Mouse (Mus musculus): ENCODE results near the gene Trpm1. TPM values are rescaled to one million over a fixed set of nuclear protein-coding genes. Genes with fewer than 3 reads are reported as not detected.

The Trpm1 gene
- polyA plus RNA-seq, 1 experiment, result 0.16 TPM

GRCm38 (mm10) chr7:64275518-64275917 is 121.9 kb downstream of the Trpm1 start:
- no peaks in the 10 kb centered on the region for H3K9me3 ChIP-seq
- H3K4me3 ChIP-seq (replicated peaks), result no peak overlapping the region

GRCm38 (mm10) chr7:64276921-64277320 is 123.3 kb downstream of the Trpm1 start:
- Histone ChIP-seq H3K4me3 (replicated peaks) (no peak overlapping the region), H3K4me1 (0 out of 2 replicates have a peak, but pooled peaks cover 3% of the 10 kb centered on the region), H3K36me3 (replicated peaks; ENCODE audit: low read length) (no peaks in the 10 kb centered on the region), H3K9me3 (no peaks in the 10 kb centered on the region), H3K27me3 (replicated peaks) (peaks cover 11% of the 10 kb centered on the region)
- TF ChIP-seq GATA1 (IDR thresholded peaks at IDR 0.05; ENCODE audit: borderline replicate concordance, low read length), result no peak

More at GRCm38 (mm10) chr7:64275518-64275917, 121.9 kb downstream of the Trpm1 start:
- Histone ChIP-seq H3K4me1 (0 out of 2 replicates have a peak, but pooled peaks cover 3% of the 10 kb centered on the region), H3K36me3 (replicated peaks; ENCODE audit: low read length) (no peaks in the 10 kb centered on the region), H3K27me3 (replicated peaks) (peaks cover 6% of the 10 kb centered on the region)
- TF ChIP-seq FLI1 (IDR thresholded peaks at IDR 0.05; ENCODE audit: low read length), result no peak
- TF ChIP-seq GATA1 (IDR thresholded peaks at IDR 0.05; ENCODE audit: borderline replicate concordance, low read length), result no peak

- no peak overlapping the region for H3K4me3 ChIP-seq (replicated peaks)
- 0 out of 2 replicates have a peak, but pooled peaks cover 3% of the 10 kb centered on the region for H3K4me1 ChIP-seq
- TF ChIP-seq FLI1 (IDR thresholded peaks at IDR 0.05; ENCODE audit: low read length), result no peak
- no peak for TF ChIP-seq GATA1 (IDR thresholded peaks at IDR 0.05; ENCODE audit: borderline replicate concordance, low read length)
- H3K36me3 ChIP-seq (replicated peaks; ENCODE audit: low read length), result no peaks in the 10 kb centered on the region
- H3K27me3 ChIP-seq (replicated peaks), result peaks cover 11% of the 10 kb centered on the region
- no peaks in the 10 kb centered on the region for H3K9me3 ChIP-seq
Measured at GRCm38 (mm10) chr7:64278526-64278925, 124.9 kb downstream of the Trpm1 start.

GRCm38 (mm10) chr7:64279548-64279947 is 125.9 kb downstream of the Trpm1 start:
- peaks cover 13% of the 10 kb centered on the region for H3K27me3 ChIP-seq (replicated peaks)
- no peaks in the 10 kb centered on the region for H3K36me3 ChIP-seq (replicated peaks; ENCODE audit: low read length)
- no peaks in the 10 kb centered on the region for H3K9me3 ChIP-seq
- no peaks in the 10 kb centered on the region for H3K4me1 ChIP-seq
- no peak overlapping the region for H3K4me3 ChIP-seq (replicated peaks)
- no peak for TF ChIP-seq FLI1 (IDR thresholded peaks at IDR 0.05; ENCODE audit: low read length)
- no peak for TF ChIP-seq GATA1 (IDR thresholded peaks at IDR 0.05; ENCODE audit: borderline replicate concordance, low read length)

- H3K4me3 ChIP-seq (replicated peaks), result peak overlapping the region; percentile 96
- peaks cover 21% of the 10 kb centered on the region for H3K4me1 ChIP-seq
- TF ChIP-seq FLI1 (IDR thresholded peaks at IDR 0.05; ENCODE audit: low read length) (no peak), GATA1 (IDR thresholded peaks at IDR 0.05; ENCODE audit: borderline replicate concordance, low read length) (no peak)
- no peaks in the 10 kb centered on the region for H3K9me3 ChIP-seq
- peaks cover 16% of the 10 kb centered on the region for H3K36me3 ChIP-seq (replicated peaks; ENCODE audit: low read length)
- peaks cover 5% of the 10 kb centered on the region for H3K27me3 ChIP-seq (replicated peaks)
Measured at GRCm38 (mm10) chr7:64286566-64286965, 132.9 kb downstream of the Trpm1 start.

- TF ChIP-seq GATA1 (IDR thresholded peaks at IDR 0.05; ENCODE audit: borderline replicate concordance, low read length), result no peak
- no peak for TF ChIP-seq FLI1 (IDR thresholded peaks at IDR 0.05; ENCODE audit: low read length)
- H3K9me3 ChIP-seq, result no peaks in the 10 kb centered on the region
- H3K4me1 ChIP-seq, result peaks cover 21% of the 10 kb centered on the region
- peaks cover 3% of the 10 kb centered on the region for H3K27me3 ChIP-seq (replicated peaks)
- H3K4me3 ChIP-seq (replicated peaks), result peak within 1 kb of the TSS; percentile 96
- peaks cover 26% of the 10 kb centered on the region for H3K36me3 ChIP-seq (replicated peaks; ENCODE audit: low read length)
Measured at GRCm38 (mm10) chr7:64287414-64288091, 133.9 kb downstream of the Trpm1 start, which contains the start of gene Mtmr10. TSS of gene Mtmr10 (plus strand) at chr7:64287653.

GRCm38 (mm10) chr7:64289416-64289815 is 135.8 kb downstream of the Trpm1 start:
- H3K9me3 ChIP-seq, result no peaks in the 10 kb centered on the region
- H3K36me3 ChIP-seq (replicated peaks; ENCODE audit: low read length), result peaks cover 37% of the 10 kb centered on the region
- H3K4me3 ChIP-seq (replicated peaks), result peak overlapping the region; percentile 64
- TF ChIP-seq GATA1 (IDR thresholded peaks at IDR 0.05; ENCODE audit: borderline replicate concordance, low read length) (no peak), FLI1 (IDR thresholded peaks at IDR 0.05; ENCODE audit: low read length) (no peak)
- H3K27me3 ChIP-seq (replicated peaks), result no peaks in the 10 kb centered on the region
- peaks cover 27% of the 10 kb centered on the region for H3K4me1 ChIP-seq

GRCm38 (mm10) chr7:64290431-64290830 is 136.8 kb downstream of the Trpm1 start:
- no peaks in the 10 kb centered on the region for H3K27me3 ChIP-seq (replicated peaks)
- TF ChIP-seq GATA1 (IDR thresholded peaks at IDR 0.05; ENCODE audit: borderline replicate concordance, low read length) (no peak), FLI1 (IDR thresholded peaks at IDR 0.05; ENCODE audit: low read length) (no peak)
- H3K36me3 ChIP-seq (replicated peaks; ENCODE audit: low read length), result peaks cover 39% of the 10 kb centered on the region

GRCm38 (mm10) chr7:64291722-64292121 is 138.1 kb downstream of the Trpm1 start:
- Histone ChIP-seq H3K27me3 (replicated peaks) (no peaks in the 10 kb centered on the region), H3K4me3 (replicated peaks) (no peak overlapping the region), H3K4me1 (peaks cover 23% of the 10 kb centered on the region), H3K36me3 (replicated peaks; ENCODE audit: low read length) (peaks cover 40% of the 10 kb centered on the region), H3K9me3 (no peaks in the 10 kb centered on the region)
- no peak for TF ChIP-seq FLI1 (IDR thresholded peaks at IDR 0.05; ENCODE audit: low read length)
- TF ChIP-seq GATA1 (IDR thresholded peaks at IDR 0.05; ENCODE audit: borderline replicate concordance, low read length), result no peak

More at GRCm38 (mm10) chr7:64290431-64290830, 136.8 kb downstream of the Trpm1 start:
- peaks cover 30% of the 10 kb centered on the region for H3K4me1 ChIP-seq
- no peaks in the 10 kb centered on the region for H3K9me3 ChIP-seq
- no peak overlapping the region for H3K4me3 ChIP-seq (replicated peaks)

- Histone ChIP-seq H3K4me1 (peaks cover 11% of the 10 kb centered on the region), H3K27me3 (replicated peaks) (no peaks in the 10 kb centered on the region), H3K4me3 (replicated peaks) (no peak overlapping the region), H3K36me3 (replicated peaks; ENCODE audit: low read length) (peaks cover 66% of the 10 kb centered on the region), H3K9me3 (no peaks in the 10 kb centered on the region)
- TF ChIP-seq FLI1 (IDR thresholded peaks at IDR 0.05; ENCODE audit: low read length) (no peak), GATA1 (IDR thresholded peaks at IDR 0.05; ENCODE audit: borderline replicate concordance, low read length) (no peak)
Measured at GRCm38 (mm10) chr7:64296286-64297010, 142.8 kb downstream of the Trpm1 start.
